Mouse (Mus musculus): ENCODE measurements around the gene Per2. TPM values are rescaled to one million over a fixed set of nuclear protein-coding genes. Genes with fewer than 3 reads are reported as not detected.
A peak's percentile ranks its signal among the peaks of the same experiment; 100 is the strongest.

Gene Per2
- polyA plus RNA-seq, 1 experiment, result 5.6 TPM

DNA sequence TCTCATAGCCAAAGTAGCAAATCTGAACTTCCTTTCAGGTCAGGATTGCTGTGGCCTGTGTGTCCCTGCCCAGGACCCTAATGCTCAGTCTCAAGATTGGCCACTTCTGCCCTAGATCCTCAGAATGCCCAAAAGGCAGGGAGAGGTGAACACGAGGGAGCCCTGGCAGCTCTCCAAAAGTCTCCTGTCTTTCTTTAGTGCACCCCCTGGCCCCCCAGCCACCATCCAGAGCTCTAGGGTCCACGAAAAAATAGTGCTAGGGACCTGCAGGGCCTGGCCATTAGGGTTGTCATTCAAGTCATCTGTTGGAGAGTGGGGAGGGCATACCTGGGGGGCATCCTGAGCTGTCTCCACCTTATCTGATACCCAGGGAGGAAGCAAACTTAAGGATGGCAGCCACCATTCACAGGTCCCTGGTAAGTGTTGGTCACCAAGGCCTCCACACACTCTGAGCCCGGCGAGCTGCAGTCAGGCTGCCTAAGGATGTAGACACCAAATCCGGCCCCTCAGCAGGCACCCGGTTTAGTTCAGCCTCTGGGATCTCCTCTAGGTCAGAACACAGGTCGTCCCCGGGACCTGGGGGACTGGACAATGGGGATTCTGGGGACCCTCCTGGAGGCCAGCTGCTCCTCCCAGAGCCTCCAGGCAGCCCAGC is 47.4 kb downstream of the Per2 start:
- DNase-seq, result no peak
- no peak overlapping the region for H3K4me3 ChIP-seq (ENCODE audit: insufficient read depth, low read depth, low read length)
- no peak overlapping the region for H3K27ac ChIP-seq (ENCODE audit: insufficient read depth, low read depth, low read length)
- WGBS, result 79% methylated on average over 8 of the region's 8 CpGs
- TF ChIP-seq POLR2A (IDR thresholded peaks at IDR 0.05; ENCODE audit: low read depth, low read length) (no peak), CTCF (conservative IDR thresholded peaks at IDR 0.05; ENCODE audit: insufficient read depth, insufficient read length, low read depth, low read length) (no peak)
- H3K4me1 ChIP-seq (ENCODE audit: control insufficient read depth, insufficient read depth, low read length), result no peaks in the 10 kb centered on the region
- no peaks in the 10 kb centered on the region for H3K27me3 ChIP-seq (replicated peaks; ENCODE audit: control insufficient read depth, insufficient read depth, low read length)
- H3K36me3 ChIP-seq (ENCODE audit: control insufficient read depth, insufficient read depth, low read length), result no peaks in the 10 kb centered on the region

DNA sequence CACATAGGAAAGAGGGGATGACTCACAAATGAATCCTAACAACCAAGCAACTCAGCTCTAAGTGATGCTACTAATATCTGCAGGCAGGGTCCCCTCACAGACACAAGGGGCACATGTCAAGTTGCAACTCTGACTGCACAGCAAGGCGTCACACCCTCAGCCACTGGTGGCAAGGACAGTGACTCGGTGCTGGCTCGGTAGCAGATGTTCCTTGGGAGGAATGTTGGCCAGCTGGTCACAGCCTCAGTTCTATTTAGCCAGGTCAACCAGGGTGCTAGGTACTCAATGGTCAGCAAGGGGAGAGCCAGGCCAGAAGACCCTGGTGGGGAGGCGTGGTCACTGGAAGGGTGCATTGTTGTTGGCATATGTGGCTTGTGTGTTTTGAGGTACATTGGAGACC is 51.3 kb downstream of the Per2 start:
- Histone ChIP-seq H3K36me3 (ENCODE audit: control insufficient read depth, insufficient read depth, low read length) (no peaks in the 10 kb centered on the region), H3K27ac (ENCODE audit: insufficient read depth, low read depth, low read length) (no peak overlapping the region), H3K4me3 (ENCODE audit: insufficient read depth, low read depth, low read length) (no peak overlapping the region), H3K27me3 (replicated peaks; ENCODE audit: control insufficient read depth, insufficient read depth, low read length) (no peaks in the 10 kb centered on the region), H3K4me1 (ENCODE audit: control insufficient read depth, insufficient read depth, low read length) (no peaks in the 10 kb centered on the region)
- WGBS, result 80% methylated on average over 4 of the region's 4 CpGs
- no peak for DNase-seq
- TF ChIP-seq CTCF (conservative IDR thresholded peaks at IDR 0.05; ENCODE audit: insufficient read depth, insufficient read length, low read depth, low read length), result no peak
- TF ChIP-seq POLR2A (IDR thresholded peaks at IDR 0.05; ENCODE audit: low read depth, low read length), result no peak

GRCm38 (mm10) chr1:91405406-91406169 is 53.5 kb downstream of the Per2 start:
- Histone ChIP-seq H3K27ac (ENCODE audit: insufficient read depth, low read depth, low read length) (no peak overlapping the region), H3K36me3 (ENCODE audit: control insufficient read depth, insufficient read depth, low read length) (no peaks in the 10 kb centered on the region), H3K4me1 (ENCODE audit: control insufficient read depth, insufficient read depth, low read length) (no peaks in the 10 kb centered on the region), H3K27me3 (replicated peaks; ENCODE audit: control insufficient read depth, insufficient read depth, low read length) (no peaks in the 10 kb centered on the region), H3K4me3 (ENCODE audit: insufficient read depth, low read depth, low read length) (no peak overlapping the region)
- TF ChIP-seq POLR2A (IDR thresholded peaks at IDR 0.05; ENCODE audit: low read depth, low read length) (no peak), CTCF (conservative IDR thresholded peaks at IDR 0.05; ENCODE audit: insufficient read depth, insufficient read length, low read depth, low read length) (no peak)
- DNase-seq, result no peak
- 57% methylated on average over 23 of the region's 23 CpGs for WGBS

DNA sequence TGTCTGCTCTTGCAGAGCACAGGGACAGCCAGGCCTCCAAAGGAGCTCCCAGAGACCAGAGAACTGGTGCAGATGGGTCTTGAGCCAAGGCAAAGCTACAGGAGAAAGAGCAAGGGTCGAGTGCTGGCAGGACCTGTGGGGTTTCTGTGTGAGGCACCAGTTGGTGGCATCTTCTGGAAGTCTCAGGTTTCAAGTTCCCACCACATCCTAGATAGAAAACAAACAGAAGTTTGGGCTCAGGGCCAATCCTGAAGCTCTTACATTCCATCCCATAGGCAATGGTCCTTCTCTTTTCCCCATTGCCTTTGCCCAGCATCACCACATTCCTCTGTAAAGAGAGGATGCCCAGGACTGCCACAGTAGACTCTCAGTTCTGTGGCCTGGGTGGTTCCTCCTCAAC is 54.1 kb downstream of the Per2 start:
- TF ChIP-seq POLR2A (IDR thresholded peaks at IDR 0.05; ENCODE audit: low read depth, low read length) (no peak), CTCF (conservative IDR thresholded peaks at IDR 0.05; ENCODE audit: insufficient read depth, insufficient read length, low read depth, low read length) (no peak)
- H3K4me1 ChIP-seq (ENCODE audit: control insufficient read depth, insufficient read depth, low read length), result no peaks in the 10 kb centered on the region
- no peak for DNase-seq
- H3K4me3 ChIP-seq (ENCODE audit: insufficient read depth, low read depth, low read length), result no peak overlapping the region
- H3K36me3 ChIP-seq (ENCODE audit: control insufficient read depth, insufficient read depth, low read length), result no peaks in the 10 kb centered on the region
- no peaks in the 10 kb centered on the region for H3K27me3 ChIP-seq (replicated peaks; ENCODE audit: control insufficient read depth, insufficient read depth, low read length)
- H3K27ac ChIP-seq (ENCODE audit: insufficient read depth, low read depth, low read length), result no peak overlapping the region
- 22% methylated on average over 1 of the region's 1 CpGs for WGBS

DNA sequence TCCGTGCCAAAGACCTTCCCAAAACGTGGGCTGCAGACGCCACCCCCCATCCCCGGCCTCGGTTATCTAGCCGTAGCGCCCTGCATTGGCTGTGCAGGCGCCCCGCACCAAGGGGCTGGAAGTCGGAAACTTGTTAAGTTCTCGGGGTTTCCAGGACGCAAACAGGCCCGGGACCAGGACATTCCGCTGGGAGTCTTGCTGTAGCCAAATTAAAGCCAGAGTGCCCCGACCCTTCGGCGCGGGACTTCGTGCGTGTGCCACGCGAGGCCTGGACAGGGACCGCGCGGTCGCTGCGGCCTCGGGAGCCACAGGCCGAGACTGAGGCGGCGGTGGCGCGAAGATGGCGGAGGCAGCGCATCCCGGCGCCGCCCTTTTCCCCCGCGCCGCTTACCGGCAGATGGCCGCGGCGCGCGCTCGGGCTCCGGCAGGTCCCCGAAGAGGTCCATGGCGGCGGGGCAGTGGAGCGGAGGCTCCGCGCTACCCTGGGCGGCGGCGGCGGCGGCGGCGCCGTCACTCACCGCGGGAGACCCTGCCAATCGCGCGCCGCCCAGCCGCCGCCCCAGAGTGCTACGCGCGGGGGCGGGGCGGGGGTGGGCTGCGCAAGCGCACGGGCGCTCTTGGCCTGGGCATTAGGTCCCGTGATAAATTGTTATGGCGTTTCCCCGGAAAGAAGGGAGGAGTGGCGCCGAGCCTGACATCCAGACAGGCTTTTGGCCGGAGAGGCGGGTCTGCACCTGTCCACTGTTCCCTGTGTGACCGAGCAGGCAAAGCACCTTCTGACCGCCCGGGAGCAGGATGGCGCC is 60.7 kb downstream of the Per2 start, which contains the start of gene Ilkap:
TSS of gene Ilkap (minus strand) at position 556 of the 803 bp plus-strand sequence.
- Histone ChIP-seq H3K27ac (ENCODE audit: insufficient read depth, low read depth, low read length) (peak within 1 kb of the TSS; percentile 89), H3K4me1 (ENCODE audit: control insufficient read depth, insufficient read depth, low read length) (0 out of 2 replicates have a peak, but pooled peaks cover 6% of the 10 kb centered on the region), H3K27me3 (replicated peaks; ENCODE audit: control insufficient read depth, insufficient read depth, low read length) (no peaks in the 10 kb centered on the region), H3K4me3 (ENCODE audit: insufficient read depth, low read depth, low read length) (peak within 1 kb of the TSS; percentile 95), H3K36me3 (ENCODE audit: control insufficient read depth, insufficient read depth, low read length) (no peaks in the 10 kb centered on the region)
- TF ChIP-seq CTCF (conservative IDR thresholded peaks at IDR 0.05; ENCODE audit: insufficient read depth, insufficient read length, low read depth, low read length) (no peak), POLR2A (IDR thresholded peaks at IDR 0.05; ENCODE audit: low read depth, low read length) (peak; percentile 66)
- WGBS, result under 1% methylated on average over 91 of the region's 91 CpGs
- peak; percentile 91 for DNase-seq

DNA sequence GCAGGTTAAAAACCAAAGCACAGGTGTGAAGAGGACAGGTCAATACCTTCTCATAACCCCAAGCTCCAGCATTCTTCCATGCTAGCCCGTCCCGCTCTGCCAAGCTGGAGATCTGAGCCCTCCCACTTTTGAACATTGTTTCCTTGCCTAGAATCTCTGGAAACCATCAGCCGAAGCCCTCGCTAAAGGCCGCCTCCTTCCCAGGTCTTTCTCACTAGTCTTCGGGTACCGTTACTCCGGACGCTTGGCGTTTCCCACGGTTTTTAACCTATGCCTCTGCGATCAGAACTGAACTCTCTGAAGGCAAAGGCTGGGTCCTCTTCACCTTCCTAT is 61.2 kb downstream of the Per2 start:
- 0 out of 2 replicates have a peak, but pooled peaks cover 6% of the 10 kb centered on the region for H3K4me1 ChIP-seq (ENCODE audit: control insufficient read depth, insufficient read depth, low read length)
- WGBS, result 1% methylated on average over 12 of the region's 12 CpGs
- peak overlapping the region; percentile 95 for H3K4me3 ChIP-seq (ENCODE audit: insufficient read depth, low read depth, low read length)
- peak; percentile 28 for DNase-seq
- TF ChIP-seq CTCF (conservative IDR thresholded peaks at IDR 0.05; ENCODE audit: insufficient read depth, insufficient read length, low read depth, low read length) (no peak), POLR2A (IDR thresholded peaks at IDR 0.05; ENCODE audit: low read depth, low read length) (no peak)
- peak overlapping the region; percentile 67 for H3K27ac ChIP-seq (ENCODE audit: insufficient read depth, low read depth, low read length)
- H3K36me3 ChIP-seq (ENCODE audit: control insufficient read depth, insufficient read depth, low read length), result no peaks in the 10 kb centered on the region; the same call in 1 of the 2 replicates
- no peaks in the 10 kb centered on the region for H3K27me3 ChIP-seq (replicated peaks; ENCODE audit: control insufficient read depth, insufficient read depth, low read length)
